In the genomic region with DNA sequence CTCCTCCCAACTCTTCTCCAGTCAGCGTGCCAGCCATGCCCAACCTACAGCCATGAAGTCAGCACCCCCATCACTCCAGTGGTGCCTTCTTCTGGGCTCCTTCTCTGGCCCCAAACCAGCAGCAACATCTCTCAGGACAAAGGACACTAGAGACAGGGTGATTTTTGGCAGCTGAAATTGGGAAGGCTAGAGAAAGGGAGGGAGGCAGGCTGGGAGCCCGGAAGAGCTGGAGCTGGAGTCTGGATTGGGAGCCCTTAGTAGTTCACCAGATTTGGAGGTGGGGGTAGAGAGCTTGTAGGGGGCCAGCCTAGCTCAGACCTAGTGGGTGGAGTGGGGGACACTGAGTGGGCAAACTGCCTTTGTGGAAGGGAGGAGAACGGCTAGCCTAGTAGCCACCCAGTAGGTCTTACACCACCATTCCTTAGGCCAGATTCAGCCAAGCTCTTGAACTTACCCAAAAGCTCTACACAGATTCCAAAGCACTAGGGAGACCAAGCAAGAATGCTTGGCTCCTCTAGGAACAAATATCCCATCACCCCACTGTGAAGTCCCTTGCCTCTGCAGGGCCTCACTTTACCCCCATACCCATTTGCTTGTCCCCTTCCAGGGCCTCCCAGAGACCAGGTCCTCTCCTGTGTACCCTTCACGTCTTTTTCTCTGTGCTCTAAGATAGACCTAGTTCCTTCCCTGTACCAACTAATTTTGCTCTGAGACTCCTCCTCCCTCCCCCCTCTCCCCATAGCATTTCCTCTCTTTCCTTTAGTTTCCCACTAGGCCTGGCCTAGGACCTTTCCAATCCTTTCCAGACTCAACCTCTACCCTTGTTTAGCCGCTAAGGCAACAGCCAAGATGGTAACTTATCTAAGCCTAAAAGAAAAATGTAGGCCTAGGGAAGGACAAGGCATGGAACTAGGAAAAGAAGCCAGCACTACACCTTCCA, we compare ENCODE assay signal across 9 mouse cellular contexts. TPM values are rescaled to one million over a fixed set of nuclear protein-coding genes. Genes with fewer than 3 reads are reported as not detected.
DNase-seq lines count a peak whose midpoint lies in the region; ATAC-seq and TF ChIP-seq lines count a peak whose summit lies in the region.
"Had no signal": no experiment of that assay in that cellular context is flagged by ENCODE, and none has a peak within 500 bp of the region (broad histone marks: within the 10 kb centered on the region; RNA-seq: fewer than 3 reads in every experiment).

No protein-coding gene starts in this region.

- H3K9ac ChIP-seq in heart, embryonic 13.5 days = peak overlapping the region; percentile 98
- H3K9ac ChIP-seq in kidney, postnatal 0 days (ENCODE audit: low read depth, low read length) = peak overlapping the region; percentile 99; the same call in 1 of the 2 replicates
- peak overlapping the region; percentile 92 for H3K9ac ChIP-seq in lung, embryonic 15.5 days
- H3K9ac ChIP-seq in stomach, embryonic 14.5 days (replicated peaks; ENCODE audit: low read depth, low read length) = peak overlapping the region; percentile 97

- H3K36me3 ChIP-seq in testis, adult 2 months (ENCODE audit: control insufficient read depth, insufficient read depth, low read length) = no peaks in the 10 kb centered on the region
- 0 out of 2 replicates have a peak, but pooled peaks cover 5% of the 10 kb centered on the region for H3K36me3 ChIP-seq in heart, embryonic 13.5 days
- H3K36me3 ChIP-seq in kidney, postnatal 0 days (ENCODE audit: insufficient read depth, low read length) = 0 out of 2 replicates have a peak, but pooled peaks cover 2% of the 10 kb centered on the region
- H3K36me3 ChIP-seq in lung, embryonic 15.5 days = 0 out of 2 replicates have a peak, but pooled peaks cover 1% of the 10 kb centered on the region
- H3K36me3 ChIP-seq in stomach, embryonic 14.5 days (ENCODE audit: control insufficient read depth, insufficient read depth, low read length) = 0 out of 2 replicates have a peak, but pooled peaks cover 2% of the 10 kb centered on the region

- no peak for DNase-seq in testis, postnatal 14 days (ENCODE audit: low spot score)
- peak; percentile 60 for DNase-seq in embryo, embryonic 9.5 days (ENCODE audit: extremely low spot score)
- peak; percentile 92 for DNase-seq in kidney, postnatal 0 days (ENCODE audit: low spot score)

- peaks cover 15% of the 10 kb centered on the region for H3K4me1 ChIP-seq in testis, adult 2 months (ENCODE audit: control insufficient read depth, insufficient read depth, low read length)
- H3K4me1 ChIP-seq in heart, embryonic 13.5 days = peaks cover 49% of the 10 kb centered on the region
- peaks cover 27% of the 10 kb centered on the region for H3K4me1 ChIP-seq in kidney, postnatal 0 days (replicated peaks; ENCODE audit: insufficient read depth, low read length)
- peaks cover 49% of the 10 kb centered on the region for H3K4me1 ChIP-seq in lung, embryonic 15.5 days
- peaks cover 37% of the 10 kb centered on the region; the same call in 1 of the 2 replicates for H3K4me1 ChIP-seq in stomach, embryonic 14.5 days (ENCODE audit: control insufficient read depth, insufficient read depth, low read length)

- no peak overlapping the region for H3K4me3 ChIP-seq in testis, adult 2 months (ENCODE audit: control insufficient read depth, low read depth, low read length)
- peak overlapping the region; percentile 83 for H3K4me3 ChIP-seq in heart, embryonic 13.5 days
- H3K4me3 ChIP-seq in kidney, postnatal 0 days (replicated peaks; ENCODE audit: low read depth, low read length) = peak overlapping the region; percentile 86
- H3K4me3 ChIP-seq in lung, embryonic 15.5 days = peak overlapping the region; percentile 86
- peak overlapping the region; percentile 85 for H3K4me3 ChIP-seq in stomach, embryonic 14.5 days (ENCODE audit: low read depth, low read length)

- 40% methylated on average over 5 of the region's 5 CpGs for WGBS in heart, embryonic 13.5 days
- 32% methylated on average over 5 of the region's 5 CpGs for WGBS in kidney, postnatal 0 days
- 19% methylated on average over 5 of the region's 5 CpGs for WGBS in lung, embryonic 15.5 days
- 37% methylated on average over 5 of the region's 5 CpGs for WGBS in stomach, embryonic 14.5 days

- no peaks in the 10 kb centered on the region for H3K9me3 ChIP-seq in heart, embryonic 13.5 days
- H3K9me3 ChIP-seq in kidney, postnatal 0 days (replicated peaks; ENCODE audit: low read length) = no peaks in the 10 kb centered on the region
- H3K9me3 ChIP-seq in lung, embryonic 15.5 days = no peaks in the 10 kb centered on the region
- no peaks in the 10 kb centered on the region for H3K9me3 ChIP-seq in stomach, embryonic 14.5 days (ENCODE audit: control insufficient read depth, low read depth, low read length)

- no peak for TF ChIP-seq POLR2A in testis, adult 2 months (IDR thresholded peaks at IDR 0.05; ENCODE audit: control insufficient read depth, low read depth, low read length)

- H3K4me2 ChIP-seq in heart, embryonic 13.5 days = peak overlapping the region; percentile 84
- H3K4me2 ChIP-seq in kidney, postnatal 0 days (ENCODE audit: low read length) = peak overlapping the region; percentile 75
- H3K4me2 ChIP-seq in lung, embryonic 15.5 days = peak overlapping the region; percentile 79
- peak overlapping the region; percentile 83 for H3K4me2 ChIP-seq in stomach, embryonic 14.5 days (replicated peaks; ENCODE audit: low read depth, low read length)

- no peak for TF ChIP-seq CTCF in testis, adult 2 months (IDR thresholded peaks at IDR 0.05; ENCODE audit: control insufficient read depth, insufficient read depth, insufficient replicate concordance, low read depth, low read length)
- TF ChIP-seq CTCF in kidney, postnatal 0 days (IDR thresholded peaks at IDR 0.05; ENCODE audit: low read depth) = no peak

- no peaks in the 10 kb centered on the region; the same call in 1 of the 2 replicates for H3K27me3 ChIP-seq in testis, adult 2 months (ENCODE audit: control insufficient read depth, insufficient read depth, low read length)
- H3K27me3 ChIP-seq in heart, embryonic 13.5 days (replicated peaks) = peaks cover 29% of the 10 kb centered on the region
- H3K27me3 ChIP-seq in kidney, postnatal 0 days (ENCODE audit: insufficient read depth, low read length) = no peaks in the 10 kb centered on the region
- H3K27me3 ChIP-seq in lung, embryonic 15.5 days = no peaks in the 10 kb centered on the region
- no peaks in the 10 kb centered on the region for H3K27me3 ChIP-seq in stomach, embryonic 14.5 days (ENCODE audit: control insufficient read depth, insufficient read depth, low read length)

- ATAC-seq in heart, embryonic 13.5 days (ENCODE audit: extremely low read depth, insufficient number of reproducible peaks, low FRiP score, low TSS enrichment) = no peak
- no peak for ATAC-seq in kidney, postnatal 0 days (replicated peaks; ENCODE audit: low FRiP score, low read depth)
- peak; percentile 50; the same call in 1 of the 2 replicates for ATAC-seq in lung, embryonic 15.5 days (ENCODE audit: borderline replicate concordance, extremely low read depth, low FRiP score, low TSS enrichment)
- peak; percentile 4; the same call in 1 of the 2 replicates for ATAC-seq in stomach, embryonic 14.5 days (ENCODE audit: insufficient number of reproducible peaks, insufficient read depth, low FRiP score, low read depth)
- no peak for ATAC-seq in granulocyte monocyte progenitor cell, adult 5-6 weeks (replicated peaks; ENCODE audit: poor library complexity, severe bottlenecking)

- peak overlapping the region; percentile 2; the same call in 1 of the 2 replicates for H3K27ac ChIP-seq in testis, adult 2 months (ENCODE audit: control insufficient read depth, insufficient read depth, low read depth, low read length)
- H3K27ac ChIP-seq in heart, embryonic 13.5 days (replicated peaks) = peak overlapping the region; percentile 99
- H3K27ac ChIP-seq in kidney, postnatal 0 days = peak overlapping the region; percentile 98
- H3K27ac ChIP-seq in lung, embryonic 15.5 days = peak overlapping the region; percentile 99
- H3K27ac ChIP-seq in stomach, embryonic 14.5 days (ENCODE audit: low read length) = peak overlapping the region; percentile 98

RNA-seq across cellular contexts. Expression of a gene that starts 1.9 kb away (rescaled TPM):
- 69.3 and 76.1 TPM in 2 replicates for polyA plus RNA-seq in testis, adult 2 months (2012; rRNA removed)
- 7.8 and 9.4 TPM in 2 replicates for polyA plus RNA-seq in heart, embryonic 13.5 days (2015; fragmentation: Nextera tagmentation; extraction: Ambion mirVana)
- 13.0 and 13.7 TPM in 2 replicates for polyA plus RNA-seq in kidney, postnatal 0 days (2015; fragmentation: Nextera tagmentation; extraction: Ambion mirVana)
- 15.6 and 16.1 TPM in 2 replicates for polyA plus RNA-seq in lung, embryonic 15.5 days (2015; fragmentation: Nextera tagmentation; extraction: Ambion mirVana)
- polyA plus RNA-seq in stomach, embryonic 14.5 days (2014; fragmentation: Nextera tagmentation; extraction: Ambion mirVana) = 15.0 and 18.5 TPM in 2 replicates
- 25.1 and 37.2 TPM in 2 replicates for total RNA-seq in granulocyte monocyte progenitor cell, adult 5-6 weeks (2014; fragmentation: Nextera tagmentation)
- total RNA-seq in granulocyte monocyte progenitor cell, adult 5-6 weeks (2017) = 2.6 and 3.0 TPM in 2 replicates

RNA-seq across cellular contexts. Expression of a gene that starts 2.4 kb away (rescaled TPM):
- 0.05 TPM in 1 of 2 replicates, not detected in the other for polyA plus RNA-seq in testis, adult 2 months (2012; rRNA removed)
- not detected in 2 replicates for polyA plus RNA-seq in heart, embryonic 13.5 days (2015; fragmentation: Nextera tagmentation; extraction: Ambion mirVana)
- not detected in 2 replicates for polyA plus RNA-seq in kidney, postnatal 0 days (2015; fragmentation: Nextera tagmentation; extraction: Ambion mirVana)
- polyA plus RNA-seq in lung, embryonic 15.5 days (2015; fragmentation: Nextera tagmentation; extraction: Ambion mirVana) = not detected in 2 replicates
- not detected in 2 replicates for polyA plus RNA-seq in stomach, embryonic 14.5 days (2014; fragmentation: Nextera tagmentation; extraction: Ambion mirVana)
- total RNA-seq in granulocyte monocyte progenitor cell, adult 5-6 weeks (2014; fragmentation: Nextera tagmentation) = not detected in 2 replicates
- total RNA-seq in granulocyte monocyte progenitor cell, adult 5-6 weeks (2017) = not detected in 2 replicates
- total RNA-seq: left cerebral cortex, adult 8-10 months had no signal

RNA-seq across cellular contexts. Expression of a gene that starts 11.3 kb away (rescaled TPM):
- polyA plus RNA-seq in testis, adult 2 months (2012; rRNA removed) = 0.51 and 0.63 TPM in 2 replicates
- 4.6 and 4.9 TPM in 2 replicates for polyA plus RNA-seq in heart, embryonic 13.5 days (2015; fragmentation: Nextera tagmentation; extraction: Ambion mirVana)
- polyA plus RNA-seq in kidney, postnatal 0 days (2015; fragmentation: Nextera tagmentation; extraction: Ambion mirVana) = 7.6 TPM in 2 replicates
- polyA plus RNA-seq in lung, embryonic 15.5 days (2015; fragmentation: Nextera tagmentation; extraction: Ambion mirVana) = 2.1 and 3.4 TPM in 2 replicates
- 9.5 and 9.7 TPM in 2 replicates for polyA plus RNA-seq in stomach, embryonic 14.5 days (2014; fragmentation: Nextera tagmentation; extraction: Ambion mirVana)
- 0.23 TPM in 1 of 2 replicates, not detected in the other for total RNA-seq in granulocyte monocyte progenitor cell, adult 5-6 weeks (2014; fragmentation: Nextera tagmentation)
- not detected in 2 replicates for total RNA-seq in granulocyte monocyte progenitor cell, adult 5-6 weeks (2017)

RNA-seq across cellular contexts. Expression of a gene that starts 17.0 kb away (rescaled TPM):
- polyA plus RNA-seq in testis, adult 2 months (2012; rRNA removed) = 207 and 220 TPM in 2 replicates
- 364 and 411 TPM in 2 replicates for polyA plus RNA-seq in heart, embryonic 13.5 days (2015; fragmentation: Nextera tagmentation; extraction: Ambion mirVana)
- 549 and 600 TPM in 2 replicates for polyA plus RNA-seq in kidney, postnatal 0 days (2015; fragmentation: Nextera tagmentation; extraction: Ambion mirVana)
- 406 and 416 TPM in 2 replicates for polyA plus RNA-seq in lung, embryonic 15.5 days (2015; fragmentation: Nextera tagmentation; extraction: Ambion mirVana)
- polyA plus RNA-seq in stomach, embryonic 14.5 days (2014; fragmentation: Nextera tagmentation; extraction: Ambion mirVana) = 445 and 505 TPM in 2 replicates
- 177 and 222 TPM in 2 replicates for total RNA-seq in granulocyte monocyte progenitor cell, adult 5-6 weeks (2014; fragmentation: Nextera tagmentation)
- total RNA-seq in granulocyte monocyte progenitor cell, adult 5-6 weeks (2017) = 109 and 136 TPM in 2 replicates

RNA-seq across cellular contexts. Expression of a gene that starts 19.7 kb away (rescaled TPM):
- 1.4 and 1.9 TPM in 2 replicates for polyA plus RNA-seq in testis, adult 2 months (2012; rRNA removed)
- polyA plus RNA-seq in heart, embryonic 13.5 days (2015; fragmentation: Nextera tagmentation; extraction: Ambion mirVana) = 5.3 and 5.6 TPM in 2 replicates
- 13.0 and 13.6 TPM in 2 replicates for polyA plus RNA-seq in kidney, postnatal 0 days (2015; fragmentation: Nextera tagmentation; extraction: Ambion mirVana)
- 17.3 and 24.3 TPM in 2 replicates for polyA plus RNA-seq in lung, embryonic 15.5 days (2015; fragmentation: Nextera tagmentation; extraction: Ambion mirVana)
- 13.7 and 15.3 TPM in 2 replicates for polyA plus RNA-seq in stomach, embryonic 14.5 days (2014; fragmentation: Nextera tagmentation; extraction: Ambion mirVana)
- 169 and 206 TPM in 2 replicates for total RNA-seq in granulocyte monocyte progenitor cell, adult 5-6 weeks (2014; fragmentation: Nextera tagmentation)
- 327 and 371 TPM in 2 replicates for total RNA-seq in granulocyte monocyte progenitor cell, adult 5-6 weeks (2017)

Comparison
In these comparisons a context has a peak if more than half of its experiments do, and no peak if none do; other contexts are left out.
1. H3K27ac ChIP-seq: peak in every context shown above with its lines; median percentile 99 in heart, embryonic 13.5 days; 99 in lung, embryonic 15.5 days; 98 in kidney, postnatal 0 days; 98 in stomach, embryonic 14.5 days; 2 in testis, adult 2 months.
2. ATAC-seq: peak in lung, embryonic 15.5 days (single experiment) and stomach, embryonic 14.5 days (single experiment); none in heart, embryonic 13.5 days (single experiment), kidney, postnatal 0 days (single experiment) and granulocyte monocyte progenitor cell, adult 5-6 weeks (single experiment).
3. Peak in every context shown above with its lines, with median percentiles within 50 percentile points of each other: H3K4me2 ChIP-seq and H3K9ac ChIP-seq.